Mouse (Mus musculus): Measurements from ENCODE around the gene Olfr694.
"Not testable (repeated sequence)": the region's sequence is repeated elsewhere in the genome, so short reads cannot be mapped to it uniquely, and the experiment has no call there.

GRCm38 (mm10) chr7:106707705-106708104 is 16.1 kb upstream of the Olfr694 start:
- not testable (repeated sequence) for TF ChIP-seq E2F4 (IDR thresholded peaks at IDR 0.05; ENCODE audit: insufficient read depth); SRF (IDR thresholded peaks at IDR 0.05; ENCODE audit: control insufficient read depth, insufficient read length, low read depth)
